Mouse (Mus musculus) subcutaneous adipose tissue, adult 2 months (tissue): ENCODE measurements around the gene Klhl29. TPM values are rescaled to one million over a fixed set of nuclear protein-coding genes. Genes with fewer than 3 reads are reported as not detected.

Source experiments
- polyA plus RNA-seq: library from polyadenylated mRNA; depleted of rRNA; stranded (reverse); fragments of >200 nt; gene quantifications from 2 replicates; pipeline ENCODE4 v1.2.3, GENCODE M21; 2012; ENCODE audit warnings: low replicate concordance; rRNA removed

Gene Klhl29
- polyA plus RNA-seq = 3.0 and 7.5 TPM in 2 replicates

DNA sequence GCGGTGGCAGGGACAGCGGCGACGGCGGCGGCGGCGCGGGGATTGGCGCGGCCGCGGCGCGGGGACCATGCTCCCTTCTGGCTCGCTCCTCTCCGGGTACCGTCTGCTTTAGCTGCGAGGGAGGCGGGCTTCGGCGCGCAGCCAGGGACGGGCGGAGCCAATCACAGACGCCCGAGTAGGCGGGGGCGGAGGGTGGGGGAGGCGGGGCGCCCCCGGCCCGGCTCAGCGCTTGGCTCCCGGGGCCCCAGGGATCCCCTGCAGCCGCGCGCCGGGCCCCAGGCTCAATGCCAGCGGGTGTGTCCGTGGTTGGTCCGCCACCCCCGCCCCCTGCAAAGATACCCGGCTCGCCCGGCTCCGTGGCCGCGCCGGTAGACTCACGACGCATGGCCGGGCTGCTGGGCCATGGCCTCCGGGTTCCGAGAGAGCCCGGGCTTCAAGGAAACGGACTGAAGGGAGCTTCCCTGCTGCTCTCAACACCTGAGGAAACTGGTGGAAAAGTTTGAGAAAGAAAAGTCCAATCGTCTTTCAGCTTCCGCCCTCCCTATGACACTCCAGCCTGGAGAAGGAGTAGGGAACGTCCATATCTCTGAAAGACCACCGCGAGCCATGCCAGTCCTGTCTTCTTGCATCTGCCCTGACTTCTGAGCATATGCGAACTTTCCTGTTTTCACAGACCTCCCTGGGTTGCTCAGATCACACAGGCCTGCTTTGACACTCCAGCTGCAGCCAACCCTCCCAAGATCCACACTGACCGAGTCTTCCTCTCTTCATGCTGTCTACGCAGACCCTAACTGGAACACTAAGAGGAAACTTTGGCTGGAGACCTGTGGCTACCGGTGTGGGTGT lies at the start of gene Klhl29:
TSS of gene Klhl29 (minus strand) at position 67 of the 846 bp plus-strand sequence.

